Mouse (Mus musculus) C2C12 (cell line): ENCODE data around the gene Eif4b. TPM values are rescaled to one million over a fixed set of nuclear protein-coding genes. Genes with fewer than 3 reads are reported as not detected.
A peak's percentile ranks its signal among the peaks of the same experiment; 100 is the strongest.

Source experiments
- H3K27me3 ChIP-seq: one replicate; pipeline ENCODE4 v1.6.1; 2011; ENCODE audit not compliant: control insufficient read depth, insufficient read depth, insufficient read length
- H3K36me3 ChIP-seq: one replicate; pipeline ENCODE4 v1.6.1; 2011; ENCODE audit not compliant: control insufficient read depth, insufficient read depth
- H3K4me3 ChIP-seq: one replicate; pipeline ENCODE4 v1.5.1; 2011; ENCODE audit warnings: mild to moderate bottlenecking, control low read depth; ENCODE audit not compliant: poor library complexity, insufficient read depth, severe bottlenecking
- H3K79me2 ChIP-seq: one replicate; pipeline ENCODE4 v1.6.1; 2011; ENCODE audit not compliant: control insufficient read depth, insufficient read depth
- H3K79me3 ChIP-seq: one replicate; pipeline ENCODE4 v1.6.1; 2011; ENCODE audit warnings: low read depth, control low read depth
- H3ac ChIP-seq: one replicate; pipeline ENCODE3; 2011; ENCODE audit warnings: low read depth; ENCODE audit not compliant: control insufficient read depth, insufficient read length
- CEBPB ChIP-seq: IDR thresholded peaks from one replicate; pipeline ENCODE4 v1.6.1; 2011; ENCODE audit warnings: low read depth, mild to moderate bottlenecking, control low read depth, moderate library complexity
- CTCF ChIP-seq: IDR thresholded peaks from one replicate; pipeline ENCODE4 v1.5.1; 2011; ENCODE audit not compliant: control insufficient read depth, insufficient read depth, insufficient read length
- FOSL1 ChIP-seq: IDR thresholded peaks from one replicate; pipeline ENCODE4 v1.8.0; 2011; ENCODE audit warnings: mild to moderate bottlenecking, low read length; ENCODE audit not compliant: poor library complexity, insufficient read depth, severe bottlenecking
- MAX ChIP-seq: IDR thresholded peaks from one replicate; pipeline ENCODE4 v1.6.1; 2011; ENCODE audit warnings: mild to moderate bottlenecking, control low read depth
- MYOD1 ChIP-seq: IDR thresholded peaks from one replicate; pipeline ENCODE4 v1.6.1; 2011; ENCODE audit warnings: low read depth; ENCODE audit not compliant: control insufficient read depth, insufficient read length
- MYOG ChIP-seq: IDR thresholded peaks from one replicate; pipeline ENCODE4 v1.6.1; 2011; ENCODE audit not compliant: control insufficient read depth, insufficient read length; ENCODE audit errors: extremely low read depth
- USF1 ChIP-seq: IDR thresholded peaks from one replicate; pipeline ENCODE4 v1.6.1; 2011; ENCODE audit warnings: low read depth, mild to moderate bottlenecking, control low read depth, moderate library complexity
- polyA plus RNA-seq: library from polyadenylated mRNA; unstranded; fragments of >200 nt; fragmentation: generic; extraction: Trizol; gene quantifications from one replicate; pipeline ENCODE4 v1.2.1, GENCODE M21; 2012; ENCODE audit warnings: missing spikeins

Gene Eif4b
- polyA plus RNA-seq, 1 experiment: 268 TPM

- Histone ChIP-seq H3K4me3 (no peak overlapping the region), H3K36me3 (peaks cover 80% of the 10 kb centered on the region), H3K27me3 (no peaks in the 10 kb centered on the region), H3K79me2 (peaks cover 47% of the 10 kb centered on the region), H3ac (no peak overlapping the region), H3K79me3 (peaks cover 6% of the 10 kb centered on the region)
- TF ChIP-seq MAX: no peak
- no peak for TF ChIP-seq CEBPB
- no peak for TF ChIP-seq MYOG
- no peak for TF ChIP-seq CTCF
- no peak for TF ChIP-seq MYOD1
- TF ChIP-seq USF1: no peak
These were observed 34.4 kb downstream of the Eif4b start for GRCm38 (mm10) chr15:102107689-102108573.

- TF ChIP-seq MAX (no peak), CTCF (peak; percentile 83), MYOG (no peak)
- peaks cover 37% of the 10 kb centered on the region for H3K79me2 ChIP-seq
- no peak overlapping the region for H3ac ChIP-seq
- H3K27me3 ChIP-seq: no peaks in the 10 kb centered on the region
- peaks cover 89% of the 10 kb centered on the region for H3K36me3 ChIP-seq
- peaks cover 3% of the 10 kb centered on the region for H3K79me3 ChIP-seq
- H3K4me3 ChIP-seq: no peak overlapping the region
These were observed 35.3 kb downstream of the Eif4b start for GRCm38 (mm10) chr15:102108651-102109525.

- Histone ChIP-seq H3K79me2 (peaks cover 25% of the 10 kb centered on the region), H3ac (no peak overlapping the region), H3K4me3 (no peak overlapping the region), H3K36me3 (peaks cover 95% of the 10 kb centered on the region), H3K79me3 (no peaks in the 10 kb centered on the region), H3K27me3 (no peaks in the 10 kb centered on the region)
- no peak for TF ChIP-seq MYOD1
- TF ChIP-seq MAX: no peak
- TF ChIP-seq FOSL1: no peak
- TF ChIP-seq USF1: no peak
- no peak for TF ChIP-seq CTCF
- no peak for TF ChIP-seq CEBPB
- no peak for TF ChIP-seq MYOG
These were observed 36.7 kb downstream of the Eif4b start for GRCm38 (mm10) chr15:102110271-102110670.

- Histone ChIP-seq H3K79me2 (peaks cover 19% of the 10 kb centered on the region), H3ac (no peak overlapping the region), H3K4me3 (no peak overlapping the region), H3K27me3 (no peaks in the 10 kb centered on the region), H3K36me3 (peaks cover 98% of the 10 kb centered on the region), H3K79me3 (no peaks in the 10 kb centered on the region)
- TF ChIP-seq CEBPB (no peak), FOSL1 (no peak), MAX (no peak), MYOD1 (no peak), MYOG (no peak), USF1 (no peak), CTCF (no peak)
These were observed 37.3 kb downstream of the Eif4b start for GRCm38 (mm10) chr15:102110701-102111494.

- H3K4me3 ChIP-seq: no peak overlapping the region
- peaks cover 13% of the 10 kb centered on the region for H3K79me2 ChIP-seq
- no peaks in the 10 kb centered on the region for H3K79me3 ChIP-seq
- TF ChIP-seq FOSL1 (no peak), MYOD1 (no peak), CEBPB (no peak), CTCF (no peak), MYOG (no peak), MAX (no peak), USF1 (no peak)
- H3K36me3 ChIP-seq: peaks cover 98% of the 10 kb centered on the region
- no peaks in the 10 kb centered on the region for H3K27me3 ChIP-seq
- H3ac ChIP-seq: no peak overlapping the region
These were observed 37.9 kb downstream of the Eif4b start for GRCm38 (mm10) chr15:102111495-102111829.
